Mouse (Mus musculus) CD4-positive, CD25-positive, alpha-beta regulatory T cell, adult 4 months (primary cell): ENCODE results near the gene Gopc. TPM values are rescaled to one million over a fixed set of nuclear protein-coding genes. Genes with fewer than 3 reads are reported as not detected.
"Not testable (repeated sequence)": the region's sequence is repeated elsewhere in the genome, so short reads cannot be mapped to it uniquely, and the experiment has no call there.

Source experiments
- ATAC-seq: one replicate; pipeline ENCODE4 v1.8.0; 2017
- polyA plus RNA-seq, 2 experiments: library from polyadenylated mRNA; unstranded; fragments of 100-300 nt; shearing (Covaris generic); gene quantifications; one replicate each; pipeline ENCODE4 v1.2.1; 2017

The Gopc gene
- polyA plus RNA-seq, 2 experiments from 2014 or later = 6.6 to 8.9 TPM

DNA sequence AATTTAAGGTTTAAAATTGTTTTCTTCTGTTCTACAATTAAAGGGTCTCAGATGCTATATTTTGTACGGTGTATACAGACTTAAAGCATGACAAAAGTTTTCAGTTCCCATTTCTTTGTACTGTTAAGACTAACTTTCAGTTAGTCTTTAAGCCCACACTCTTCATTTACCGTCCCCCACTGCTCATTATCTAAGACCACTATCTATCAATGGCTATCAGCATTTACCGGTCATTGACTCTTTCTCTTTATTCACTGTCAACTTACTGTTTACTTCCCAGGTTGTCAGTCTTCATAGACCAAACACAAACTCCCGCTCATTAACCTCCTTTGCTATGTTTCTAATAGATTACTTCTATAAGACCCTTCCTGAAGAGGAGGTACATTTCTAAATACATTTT lies 5.3 kb upstream of the Gopc start:
- ATAC-seq = no peak

DNA sequence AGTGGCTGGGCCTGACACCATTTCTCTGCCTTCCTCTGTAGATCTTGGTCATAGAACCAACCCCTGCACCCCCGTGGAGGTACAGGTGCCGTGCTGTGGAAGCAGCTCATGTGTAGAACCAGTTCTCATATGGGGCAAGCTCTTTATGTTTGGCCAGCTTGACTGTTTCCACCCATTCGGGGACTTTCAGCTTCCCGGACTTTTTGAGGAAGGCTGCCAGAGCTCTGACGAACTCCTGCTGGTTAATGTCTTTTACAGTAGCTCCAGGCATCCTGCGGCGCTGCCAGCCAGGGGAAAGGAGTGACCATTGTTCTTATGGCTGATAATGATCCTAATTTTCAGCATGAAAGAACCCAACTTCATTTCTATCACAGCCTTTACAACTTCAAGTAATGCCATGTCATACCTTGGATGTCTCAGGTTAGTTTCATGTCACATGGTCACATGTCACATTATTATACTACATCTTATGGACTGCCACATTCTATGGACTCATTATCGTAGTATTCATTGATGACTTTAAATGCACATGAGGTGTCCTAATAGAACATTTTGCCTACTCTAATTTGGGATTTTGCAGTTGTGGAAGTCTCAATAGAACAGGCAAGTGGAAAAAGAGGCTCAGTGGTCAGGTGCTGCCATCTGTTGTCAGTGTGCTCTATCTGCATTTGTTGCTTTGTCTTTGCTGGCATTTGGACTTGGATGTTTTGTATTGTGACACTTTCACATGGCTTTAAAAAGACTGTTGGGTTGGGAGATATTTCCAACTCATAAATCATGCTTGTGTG lies 3.1 kb upstream of the Gopc start:
- ATAC-seq = peak; percentile 21

DNA sequence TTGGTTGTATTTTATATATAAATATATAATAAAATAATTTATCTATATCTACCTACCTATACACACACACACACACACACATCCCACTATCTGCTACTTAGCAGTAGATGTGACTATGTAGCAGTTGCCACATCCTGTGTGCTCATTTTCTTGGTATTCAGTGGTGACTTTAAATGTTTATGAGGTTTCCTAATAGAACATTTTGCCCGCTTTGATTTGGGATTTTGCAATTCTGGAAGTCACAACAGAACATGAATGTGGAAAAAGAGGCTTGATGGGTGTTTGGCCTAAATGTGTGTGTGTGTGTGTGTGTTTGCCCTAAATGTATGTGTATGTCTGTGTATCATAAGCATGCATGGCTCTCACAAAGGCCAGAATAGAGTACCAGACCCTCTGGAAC lies 1.6 kb upstream of the Gopc start:
- no peak for ATAC-seq

DNA sequence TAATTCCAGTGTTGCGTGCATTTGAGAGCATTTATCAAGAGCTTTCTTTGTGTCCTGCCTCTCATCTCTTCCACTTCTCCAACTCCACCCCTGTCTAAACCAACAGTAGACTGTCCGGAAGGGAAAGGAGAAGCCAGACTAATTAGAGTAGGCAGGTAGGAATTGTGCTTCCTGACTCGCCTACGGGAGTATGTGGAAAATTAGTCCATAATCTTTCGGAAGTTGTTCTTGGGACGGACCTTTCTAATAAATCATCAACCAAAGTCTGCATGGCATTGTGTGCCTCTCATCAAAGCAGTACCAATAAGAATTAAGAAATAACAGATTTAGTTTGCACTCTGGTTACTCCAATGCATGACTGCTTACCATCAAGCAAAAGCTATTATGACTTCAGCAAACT lies 1.1 kb upstream of the Gopc start:
- no peak for ATAC-seq

DNA sequence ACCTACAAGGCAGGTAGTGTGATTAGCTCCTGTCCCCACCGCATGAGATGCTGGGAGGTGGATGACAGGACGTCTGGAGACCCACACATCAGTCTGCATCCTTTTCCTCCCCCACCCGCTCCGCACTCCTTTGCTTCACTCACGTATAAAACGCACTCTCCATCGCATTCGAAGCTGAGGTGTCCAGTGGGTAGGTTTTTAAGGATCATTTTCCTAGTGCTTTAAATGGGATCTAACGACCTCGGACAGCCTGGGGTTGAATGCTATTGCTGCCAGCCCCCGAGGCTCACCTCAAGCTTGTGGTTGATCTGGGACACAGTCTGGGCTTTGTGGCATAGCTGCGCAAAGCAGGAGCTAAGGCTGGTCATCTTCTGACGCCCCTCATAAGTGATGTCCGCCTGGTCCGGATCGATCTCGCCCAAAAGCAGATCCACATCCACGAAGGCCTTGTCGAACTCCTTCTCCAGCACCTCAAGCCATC lies 563 bp downstream of the Gopc start:
- peak; percentile 30 for ATAC-seq

DNA sequence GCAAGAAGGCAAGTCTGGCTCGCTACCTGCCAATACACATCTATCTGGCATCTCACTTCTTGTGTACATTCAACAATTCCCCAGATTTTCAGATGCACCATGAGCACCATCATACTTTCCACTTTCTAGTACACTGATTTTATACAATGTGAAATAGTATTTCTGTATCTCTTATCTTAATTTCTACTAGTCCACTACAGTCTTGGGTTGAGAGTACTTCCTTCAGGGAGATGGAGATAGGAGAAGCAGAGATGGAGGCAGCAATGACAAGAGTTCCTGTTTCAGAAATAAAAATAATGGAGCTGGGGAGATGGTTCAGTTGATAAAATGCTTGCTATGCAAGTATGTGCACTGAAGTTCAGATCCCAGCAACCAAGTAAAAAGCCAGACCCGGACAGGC lies 4.1 kb downstream of the Gopc start:
- ATAC-seq = no peak

DNA sequence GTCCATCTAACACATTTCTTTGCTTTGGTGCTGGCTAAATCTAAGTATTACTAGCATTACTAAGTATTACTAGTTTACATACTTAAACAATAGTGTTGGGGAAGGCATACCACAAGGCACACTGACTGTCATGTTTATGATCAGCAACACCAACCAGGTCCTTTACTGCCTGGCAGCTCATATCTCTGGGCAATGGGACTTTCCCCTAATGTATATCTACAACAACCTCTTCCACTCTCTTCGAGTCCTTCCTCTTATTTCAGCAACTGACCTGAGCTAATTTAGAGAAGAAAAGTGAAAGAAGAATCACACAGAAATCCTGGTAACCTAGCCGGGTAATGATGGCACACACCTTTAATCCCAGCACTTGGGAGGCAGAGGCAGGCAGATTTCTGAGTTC lies 5.5 kb downstream of the Gopc start:
- ATAC-seq = no peak

DNA sequence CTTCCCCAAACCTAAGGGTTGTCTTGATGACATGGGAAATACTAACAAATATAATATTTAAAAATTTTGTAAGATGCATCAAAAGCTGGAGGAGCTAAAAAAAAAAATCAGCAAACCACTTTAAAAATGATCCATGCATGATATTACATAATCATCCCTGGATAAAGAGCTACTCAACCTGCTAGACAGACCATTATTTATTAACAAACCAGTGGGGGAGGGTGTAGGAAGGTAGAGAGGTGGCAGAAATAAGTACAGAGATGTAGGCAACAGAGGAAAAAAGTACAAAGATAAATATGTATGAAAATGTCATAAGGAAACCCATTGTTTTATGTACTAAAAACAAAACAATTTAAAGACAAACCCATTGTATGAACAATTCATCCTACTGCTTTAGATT lies 7.3 kb downstream of the Gopc start:
- no peak for ATAC-seq

DNA sequence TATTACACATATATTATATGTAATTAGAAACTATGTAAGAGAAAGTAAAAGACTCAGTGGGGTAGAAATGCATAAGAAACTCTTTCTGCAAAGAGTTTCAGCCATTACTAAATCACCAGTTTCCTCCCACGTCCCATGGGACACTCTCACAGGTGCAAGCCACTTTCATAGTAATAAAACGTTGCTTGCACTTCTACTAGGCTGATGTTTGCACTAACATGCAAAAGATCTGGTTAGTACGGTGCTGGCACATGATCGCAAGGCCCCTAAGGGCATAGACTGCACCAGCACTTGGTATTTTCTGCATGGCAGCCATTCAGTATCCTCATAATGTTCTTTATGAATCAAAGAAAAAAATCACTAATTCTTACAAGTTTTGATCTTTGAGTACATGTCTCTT lies 8.1 kb downstream of the Gopc start:
- no peak for ATAC-seq

DNA sequence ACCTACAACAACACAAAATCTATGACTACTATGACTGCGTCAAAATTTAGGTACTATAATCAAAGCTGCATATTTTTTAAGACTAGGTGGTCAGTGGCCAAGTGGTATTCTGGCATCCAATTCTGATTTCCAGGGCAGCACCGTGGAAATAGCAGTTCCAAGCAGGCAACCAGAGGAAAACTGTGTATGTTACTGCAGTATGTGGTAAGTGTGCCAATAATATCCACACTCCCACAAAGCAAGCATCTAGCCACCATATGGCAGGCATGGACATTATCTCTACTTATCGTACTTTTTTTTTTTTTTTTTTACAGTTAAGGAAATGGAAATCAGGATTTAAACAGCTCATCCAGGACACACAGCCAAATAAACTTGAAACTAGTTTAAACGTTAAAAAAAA lies 13.5 kb downstream of the Gopc start:
- no peak for ATAC-seq

DNA sequence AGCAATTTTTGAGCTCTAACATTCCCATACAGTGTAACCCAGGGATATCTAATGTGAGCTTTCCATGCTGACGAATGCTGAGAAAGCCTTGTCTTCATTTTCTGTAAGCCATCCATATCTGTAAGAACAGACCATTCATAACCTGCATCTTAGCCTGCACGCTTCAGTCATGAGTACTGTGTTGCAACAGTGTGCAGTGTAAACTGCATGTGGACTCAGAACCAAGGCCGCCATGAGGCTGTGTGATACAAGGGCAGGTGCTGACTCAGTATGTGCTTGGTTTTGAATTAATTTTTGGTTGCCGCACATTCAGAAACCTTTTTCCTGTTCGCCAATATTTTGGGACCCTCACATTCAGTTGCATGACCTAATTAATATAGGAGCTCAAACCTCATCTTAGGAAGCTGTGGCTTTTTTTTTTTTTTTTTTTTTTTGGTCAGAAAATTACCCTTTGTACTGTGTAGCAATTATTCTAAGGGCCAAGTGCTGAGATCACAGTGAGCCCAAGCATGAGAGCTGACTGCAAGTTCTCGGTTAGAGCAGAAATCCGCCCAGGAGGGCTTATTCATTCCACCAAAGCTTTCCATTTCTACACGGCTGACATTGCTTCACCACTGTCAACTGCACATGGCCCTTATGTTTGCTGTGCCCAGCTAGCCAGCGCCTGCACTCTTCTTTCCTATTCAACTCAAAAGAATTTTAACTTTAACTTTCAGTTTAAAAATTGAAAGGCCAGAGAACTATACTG lies 20.9 kb downstream of the Gopc start:
- ATAC-seq = no peak

DNA sequence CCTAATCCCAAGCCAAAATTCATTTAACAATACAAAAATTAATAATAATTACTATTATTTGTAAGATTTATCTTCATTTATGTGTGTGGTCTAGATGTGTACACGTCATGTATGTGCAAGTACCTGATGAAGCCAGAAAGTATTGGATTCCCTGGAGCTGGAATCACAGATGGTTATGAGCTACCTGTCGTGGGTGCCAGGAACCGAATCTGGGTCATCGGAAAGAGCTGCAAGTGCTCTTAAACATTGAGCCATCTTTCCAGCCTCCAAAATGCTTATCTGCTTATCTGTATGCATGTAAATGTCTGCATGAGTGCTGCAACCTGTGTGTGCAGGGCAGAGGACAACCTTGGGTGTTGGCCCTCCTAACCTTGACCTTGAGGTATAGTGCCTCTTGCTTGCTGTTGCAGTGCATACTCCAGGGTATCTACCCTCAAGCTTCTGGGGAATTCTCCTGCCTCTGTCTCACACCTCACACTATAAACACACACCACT lies 21.6 kb downstream of the Gopc start:
- no peak for ATAC-seq

DNA sequence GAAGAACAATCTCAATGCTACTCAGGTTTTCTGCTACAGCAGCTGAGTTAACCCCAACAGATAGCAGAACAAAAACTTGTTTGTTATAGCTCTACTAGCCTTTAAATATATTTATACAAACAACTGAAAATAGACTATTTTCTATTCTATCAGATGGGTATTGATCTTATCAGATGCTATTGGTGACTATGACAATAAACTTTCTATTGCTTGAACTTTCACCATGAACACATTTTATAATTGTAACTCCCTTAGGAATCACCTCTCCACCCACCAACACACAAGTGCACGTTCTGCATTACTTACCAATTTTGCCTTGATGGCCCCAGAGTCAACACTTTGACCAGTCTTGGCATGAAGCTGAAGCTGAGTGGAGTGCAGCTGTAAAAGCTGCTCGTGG lies 23.5 kb downstream of the Gopc start, which contains the start of gene Gm26741:
Gene Gm26741, plus strand, starts transcription at position 301 of the 400 bp plus-strand sequence.
- no peak for ATAC-seq

DNA sequence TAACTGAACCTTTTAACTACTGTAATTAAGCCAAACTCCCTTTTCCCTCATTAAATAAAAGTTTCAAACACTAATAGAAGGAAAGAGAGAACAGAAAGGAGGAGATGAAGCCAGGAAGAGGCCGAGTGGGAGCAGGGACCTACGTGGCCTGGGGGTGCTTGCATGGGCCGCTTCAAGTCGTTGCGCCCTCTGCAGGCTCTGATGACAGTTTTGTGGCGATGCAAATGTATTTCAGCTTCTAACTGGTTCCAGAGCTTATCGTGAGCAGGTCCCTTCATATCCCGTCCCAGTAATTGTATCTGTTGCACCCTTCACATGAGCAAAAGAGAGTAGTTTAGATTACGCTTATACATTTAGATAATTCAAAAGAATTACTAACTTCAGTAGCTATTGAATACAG lies 28.7 kb downstream of the Gopc start:
- ATAC-seq = no peak

DNA sequence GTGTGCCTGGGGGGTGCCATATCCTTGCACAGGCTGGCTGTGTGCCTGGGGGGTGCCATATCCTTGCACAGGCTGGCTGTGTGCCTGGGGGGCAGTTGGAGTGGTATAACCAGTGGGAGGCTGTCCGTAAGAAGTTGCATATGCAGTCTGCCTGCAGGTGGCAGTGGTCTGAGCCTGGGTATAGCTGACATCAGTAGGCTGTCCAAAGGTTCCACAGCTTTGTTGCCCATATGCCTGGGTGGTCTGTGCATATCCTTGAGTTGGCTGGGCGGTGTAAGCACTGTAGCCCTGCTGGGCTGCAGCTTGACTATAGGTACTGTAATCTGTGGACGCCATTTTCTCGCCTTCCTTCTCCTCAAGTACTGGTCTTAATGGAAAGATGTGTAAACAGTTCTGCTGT lies 38.6 kb downstream of the Gopc start:
- not testable (repeated sequence) for ATAC-seq

DNA sequence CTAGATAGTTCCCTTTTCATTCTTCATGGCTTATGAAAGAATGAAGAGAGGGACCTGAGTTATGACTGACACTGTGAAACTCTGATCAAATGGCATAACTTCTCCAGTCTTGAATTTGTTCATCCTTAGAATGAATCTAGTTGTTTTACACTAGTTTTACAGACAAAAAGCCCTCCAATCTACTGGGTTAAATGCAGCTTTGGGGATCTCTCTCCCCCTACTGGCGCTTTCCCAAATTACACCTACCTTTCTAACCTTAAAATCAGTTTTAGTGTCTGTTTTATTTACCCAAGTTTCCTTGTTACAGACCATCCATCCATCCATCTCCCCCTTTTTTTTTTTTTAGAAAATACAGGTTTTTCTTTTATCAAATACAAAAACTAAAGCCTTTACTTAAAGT lies 50.9 kb downstream of the Gopc start:
- ATAC-seq = peak; percentile 61

DNA sequence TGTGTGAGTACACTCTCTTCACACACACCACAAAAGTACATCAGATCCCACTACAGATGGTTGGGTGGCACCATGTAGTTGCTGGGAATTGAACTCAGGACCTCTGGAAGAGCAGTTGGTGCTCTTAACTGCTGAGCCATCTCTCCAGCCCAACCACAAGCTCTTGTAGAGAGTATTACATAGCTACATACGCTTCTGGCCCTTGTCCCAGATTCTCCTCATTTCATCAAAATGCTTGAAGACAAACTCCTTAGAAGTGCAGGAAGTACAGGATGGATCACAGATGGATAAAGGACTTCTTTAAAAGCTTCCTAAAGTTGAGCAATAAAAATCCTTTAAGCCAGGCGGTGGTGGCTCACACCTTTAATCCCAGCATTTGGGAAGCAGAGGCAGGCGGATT lies 60.0 kb downstream of the Gopc start:
- ATAC-seq = no peak

DNA sequence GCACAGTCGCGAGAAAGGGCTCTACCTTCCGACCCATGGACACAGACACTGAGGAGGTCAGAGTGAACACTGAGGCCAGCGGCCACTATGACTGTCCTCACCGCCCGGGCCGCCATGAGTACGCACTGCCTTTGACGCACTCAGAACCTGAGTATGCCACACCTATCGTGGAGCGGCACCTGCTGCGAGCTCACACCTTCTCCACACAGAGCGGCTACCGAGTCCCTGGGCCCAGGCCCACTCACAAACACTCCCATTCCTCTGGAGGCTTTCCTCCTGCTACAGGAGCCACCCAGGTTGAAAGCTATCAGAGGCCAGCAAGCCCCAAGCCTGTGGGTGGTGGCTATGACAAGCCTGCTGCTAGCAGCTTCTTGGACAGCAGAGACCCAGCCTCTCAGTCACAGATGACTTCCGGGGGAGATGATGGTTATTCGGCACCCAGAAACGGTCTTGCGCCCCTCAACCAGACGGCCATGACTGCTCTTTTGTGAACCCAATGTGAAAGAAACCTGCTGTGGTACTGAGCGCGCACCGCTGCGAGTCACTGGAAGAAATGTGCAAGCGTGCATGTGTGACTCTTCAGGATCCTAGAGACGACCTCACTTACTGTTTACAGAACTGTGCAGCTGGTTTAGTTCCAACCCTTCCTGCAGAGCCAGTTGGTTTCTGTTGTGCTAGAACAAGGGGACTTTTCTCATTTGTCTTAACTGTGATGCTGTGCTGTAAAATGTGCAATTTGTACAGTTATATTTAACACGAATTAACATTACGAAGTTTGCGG lies 62.2 kb downstream of the Gopc start:
- no peak for ATAC-seq

DNA sequence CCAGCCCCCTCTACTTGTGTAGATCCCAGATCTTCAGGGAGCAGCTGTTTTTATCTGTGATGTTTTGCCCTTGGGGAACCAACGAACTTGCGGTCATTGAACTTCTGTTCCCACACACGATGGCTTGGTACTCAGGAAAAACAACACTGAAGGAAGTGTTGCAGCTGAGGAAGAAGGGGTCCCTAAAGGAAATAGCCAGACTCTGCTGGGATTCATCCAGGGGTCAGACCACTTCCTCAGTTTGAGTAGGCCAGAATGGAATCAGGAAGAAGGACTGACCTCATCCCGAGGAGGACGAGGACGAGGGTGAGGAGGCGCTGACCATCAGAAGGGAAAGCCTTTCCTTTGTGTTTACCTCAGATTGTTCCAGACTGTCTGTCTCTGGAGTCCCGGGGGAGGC lies 72.7 kb downstream of the Gopc start:
- ATAC-seq = no peak

DNA sequence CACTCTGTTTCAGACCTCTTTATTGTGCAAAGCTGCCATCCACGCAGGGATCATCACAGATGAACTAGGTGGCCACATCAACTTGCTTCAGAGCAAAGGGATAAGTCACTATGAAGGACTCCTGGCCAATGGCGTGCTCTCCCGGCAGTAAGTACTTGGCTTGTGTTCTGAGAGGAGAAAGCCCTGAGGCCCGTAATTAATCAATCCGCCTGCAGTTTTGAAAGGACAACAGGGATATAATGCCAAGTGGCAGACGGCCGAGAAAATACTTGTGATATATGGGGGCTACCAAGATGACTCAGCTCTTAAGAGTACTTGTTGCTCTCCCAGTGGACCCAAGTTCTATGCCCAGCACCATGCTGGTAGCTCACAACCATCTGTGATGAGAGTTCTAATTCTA lies 77.3 kb downstream of the Gopc start:
- no peak for ATAC-seq

DNA sequence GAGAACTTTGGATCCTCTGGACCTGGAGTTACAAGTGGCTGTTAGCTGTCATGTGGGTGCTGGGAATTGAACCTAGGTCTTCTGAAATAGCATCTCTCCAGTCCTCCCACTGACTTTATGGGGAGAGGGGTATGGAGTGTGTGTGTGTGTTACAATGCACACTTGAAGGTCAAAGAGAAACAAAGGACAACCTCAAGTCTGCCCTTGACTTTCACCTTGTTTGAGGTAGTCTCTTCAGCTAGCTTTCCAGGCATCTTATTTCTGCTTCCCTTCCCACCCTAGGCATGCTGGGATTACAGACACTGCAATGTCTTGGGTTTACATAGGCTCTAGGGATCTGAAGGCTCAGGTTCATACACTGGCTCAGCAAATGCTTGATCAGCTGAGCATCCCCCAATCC lies 79.7 kb downstream of the Gopc start:
- ATAC-seq = no peak

DNA sequence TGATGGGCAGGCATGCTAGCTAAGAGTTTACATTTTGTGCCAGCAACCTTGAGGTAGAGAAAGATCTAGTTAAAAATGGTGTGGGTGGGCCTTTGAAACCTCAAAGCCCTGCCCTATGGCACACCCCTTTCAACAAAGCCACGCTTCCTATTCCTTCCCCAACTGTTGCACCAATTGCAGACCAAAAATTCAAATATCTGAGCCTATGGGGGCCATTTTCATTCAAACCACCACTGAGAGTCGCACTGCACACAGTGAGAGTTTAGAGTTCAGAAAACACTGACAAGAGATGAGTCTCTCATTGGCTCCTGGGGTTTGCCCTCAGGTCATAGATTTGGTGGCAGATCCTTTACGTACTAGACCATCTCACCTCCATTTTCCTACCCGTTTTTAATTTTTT lies 80.2 kb downstream of the Gopc start:
- no peak for ATAC-seq

DNA sequence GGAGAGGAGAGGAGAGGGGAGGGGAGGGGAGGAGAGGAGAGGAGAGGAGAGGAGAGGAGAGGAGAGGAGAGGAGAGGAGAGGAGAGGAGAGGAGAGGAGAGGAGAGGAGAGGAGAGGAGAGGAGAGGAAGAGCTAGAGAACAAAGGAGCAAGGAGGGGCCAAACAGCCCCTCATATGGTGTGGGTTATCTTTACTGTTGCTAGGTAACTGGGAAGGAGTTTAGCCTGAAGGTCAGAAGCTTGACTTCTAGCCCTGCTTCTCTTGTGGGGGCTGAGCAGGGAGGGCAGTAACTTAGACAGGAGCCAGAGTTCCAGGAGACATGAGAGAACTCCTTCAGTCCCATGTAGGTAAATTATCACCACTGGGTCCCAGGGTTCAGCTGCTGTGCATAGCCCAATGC lies 83.4 kb downstream of the Gopc start:
- not testable (repeated sequence) for ATAC-seq
